Comparison of ENCODE assay signal across 22 mouse cellular contexts in the genomic region with DNA sequence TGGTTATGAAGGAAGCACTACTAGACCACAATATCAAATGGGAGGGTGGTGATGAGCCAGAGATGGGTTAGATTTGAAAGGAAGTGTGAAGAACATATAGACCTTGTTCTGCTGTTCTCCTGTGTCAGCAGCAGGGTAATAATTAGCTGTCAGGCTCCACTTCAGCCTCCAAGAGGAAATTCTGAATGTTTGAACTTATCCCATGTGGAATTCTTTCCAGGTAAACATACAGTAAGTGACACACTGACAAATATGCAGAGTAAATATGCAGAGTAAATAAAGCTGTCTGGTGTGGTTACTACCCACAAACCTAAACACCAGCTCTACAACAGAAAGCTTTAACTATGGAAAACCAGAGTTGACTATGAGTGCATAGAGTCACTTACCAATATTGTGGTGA.
DNase-seq lines count a peak whose midpoint lies in the region; ATAC-seq and TF ChIP-seq lines count a peak whose summit lies in the region.
"Had no signal": no experiment of that assay in that cellular context is flagged by ENCODE, and none has a peak within 500 bp of the region (broad histone marks: within the 10 kb centered on the region; RNA-seq: fewer than 3 reads in every experiment).

No protein-coding gene starts in this region.

- DNase-seq in layer of hippocampus, adult 2 months (ENCODE audit: low spot score in 2 of 2): no peak
- no peak for DNase-seq in layer of hippocampus, adult 8-10 months (ENCODE audit: low spot score in 2 of 2)
- DNase-seq in liver, postnatal 0 days: no peak
- no peak for DNase-seq in liver
- no peak for DNase-seq in stomach, postnatal 0 days (ENCODE audit: low spot score)
- DNase-seq in heart, postnatal 25 days (ENCODE audit: low spot score): no peak
- DNase-seq: adrenal gland, adult 2 months; adrenal gland, adult 8-10 months; adrenal gland, postnatal 10 days; adrenal gland, postnatal 14 days; adrenal gland, postnatal 25 days; adrenal gland, postnatal 36 days; B cell, adult 2 months; cerebellum, adult 11 months; cerebellum, adult 11-12 months had no signal

- no peak overlapping the region for H3K9ac ChIP-seq in liver, embryonic 15.5 days
- no peak overlapping the region for H3K9ac ChIP-seq in liver, postnatal 0 days (replicated peaks)
- H3K9ac ChIP-seq in liver, embryonic 16.5 days (ENCODE audit: low read depth, low read length): no peak overlapping the region
- H3K9ac ChIP-seq in stomach, postnatal 0 days (ENCODE audit: low read length): no peak overlapping the region

- no peaks in the 10 kb centered on the region for H3K36me3 ChIP-seq in liver, embryonic 15.5 days (replicated peaks)
- H3K36me3 ChIP-seq in liver, postnatal 0 days (replicated peaks; ENCODE audit: insufficient read depth, low read length): no peaks in the 10 kb centered on the region
- H3K36me3 ChIP-seq in liver, embryonic 16.5 days (ENCODE audit: control insufficient read depth, insufficient read depth): no peaks in the 10 kb centered on the region
- no peaks in the 10 kb centered on the region for H3K36me3 ChIP-seq in stomach, postnatal 0 days (ENCODE audit: control insufficient read depth, insufficient read depth, low read length)
- H3K36me3 ChIP-seq: G1E had no signal

- TF ChIP-seq CTCF in layer of hippocampus, adult 2 months (conservative IDR thresholded peaks at IDR 0.05): no peak
- no peak for TF ChIP-seq CTCF in liver, postnatal 0 days (IDR thresholded peaks at IDR 0.05; ENCODE audit: low read depth)
- TF ChIP-seq CTCF in stomach, postnatal 0 days (IDR thresholded peaks at IDR 0.05; ENCODE audit: low read depth): no peak

- H3K27me3 ChIP-seq in liver, embryonic 15.5 days: no peaks in the 10 kb centered on the region
- no peaks in the 10 kb centered on the region for H3K27me3 ChIP-seq in liver, postnatal 0 days (ENCODE audit: insufficient read depth, low read length)
- H3K27me3 ChIP-seq in liver, embryonic 16.5 days (ENCODE audit: control insufficient read depth, insufficient read depth, low read depth, low read length): no peaks in the 10 kb centered on the region
- no peaks in the 10 kb centered on the region for H3K27me3 ChIP-seq in stomach, postnatal 0 days (ENCODE audit: control insufficient read depth, insufficient read depth, low read length)
- H3K27me3 ChIP-seq: CH12.LX had no signal

- no peak overlapping the region for H3K4me2 ChIP-seq in liver, embryonic 15.5 days
- no peak overlapping the region for H3K4me2 ChIP-seq in liver, postnatal 0 days (ENCODE audit: low read depth, low read length)
- H3K4me2 ChIP-seq in liver, embryonic 16.5 days (ENCODE audit: low read depth, low read length): no peak overlapping the region
- no peak overlapping the region for H3K4me2 ChIP-seq in stomach, postnatal 0 days (replicated peaks; ENCODE audit: low read depth)

- 0 out of 2 replicates have a peak overlapping the region, but pooled peaks have one; percentile 6 for H3K27ac ChIP-seq in layer of hippocampus, adult 2 months
- H3K27ac ChIP-seq in liver, embryonic 15.5 days (replicated peaks): no peak overlapping the region
- H3K27ac ChIP-seq in liver, postnatal 0 days (ENCODE audit: low read depth): no peak overlapping the region
- no peak overlapping the region for H3K27ac ChIP-seq in liver, embryonic 16.5 days (ENCODE audit: low read length)
- H3K27ac ChIP-seq in stomach, postnatal 0 days (replicated peaks): no peak overlapping the region

- intact Hi-C loops in heart, postnatal 25 days (cut with DNase I): no loop called here

- no peaks in the 10 kb centered on the region for H3K4me1 ChIP-seq in liver, embryonic 15.5 days (replicated peaks)
- H3K4me1 ChIP-seq in liver, postnatal 0 days (ENCODE audit: insufficient read depth): 0 out of 2 replicates have a peak, but pooled peaks cover 2% of the 10 kb centered on the region
- H3K4me1 ChIP-seq in liver, embryonic 16.5 days (ENCODE audit: control insufficient read depth, low read depth, low read length): no peaks in the 10 kb centered on the region
- H3K4me1 ChIP-seq in stomach, postnatal 0 days (replicated peaks; ENCODE audit: control insufficient read depth, insufficient read depth): no peaks in the 10 kb centered on the region

- 0 out of 2 replicates have a peak, but pooled peaks have one; percentile 52 for ATAC-seq in liver, embryonic 15.5 days (ENCODE audit: insufficient read depth)
- no peak for ATAC-seq in liver, postnatal 0 days
- ATAC-seq in liver, embryonic 16.5 days (ENCODE audit: low read depth): peak; percentile 65
- ATAC-seq in stomach, postnatal 0 days (ENCODE audit: low FRiP score, low TSS enrichment): 0 out of 2 replicates have a peak, but pooled peaks have one; percentile 12
- ATAC-seq: activated CD4-positive, CD25-positive, alpha-beta regulatory T cell, adult 4 months; CD4-positive, CD25-positive, alpha-beta regulatory T cell, adult 4 months; Patski had no signal

- no peak overlapping the region for H3K4me3 ChIP-seq in layer of hippocampus, adult 2 months
- H3K4me3 ChIP-seq in liver, embryonic 15.5 days (replicated peaks): no peak overlapping the region
- H3K4me3 ChIP-seq in liver, postnatal 0 days (ENCODE audit: low read depth, low read length): no peak overlapping the region
- no peak overlapping the region for H3K4me3 ChIP-seq in liver, embryonic 16.5 days (ENCODE audit: low read depth, low read length)
- H3K4me3 ChIP-seq in stomach, postnatal 0 days (ENCODE audit: low read depth, low read length): no peak overlapping the region

- no peak for TF ChIP-seq EP300 in liver, postnatal 0 days (IDR thresholded peaks at IDR 0.05; ENCODE audit: low read depth)
- TF ChIP-seq EP300 in stomach, postnatal 0 days (optimal IDR thresholded peaks at IDR 0.05): no peak

- H3K9me3 ChIP-seq in liver, embryonic 15.5 days (replicated peaks): no peaks in the 10 kb centered on the region
- no peaks in the 10 kb centered on the region for H3K9me3 ChIP-seq in liver, postnatal 0 days (ENCODE audit: low read length)
- H3K9me3 ChIP-seq in liver, embryonic 16.5 days (replicated peaks; ENCODE audit: control insufficient read depth, low read length): no peaks in the 10 kb centered on the region
- no peaks in the 10 kb centered on the region for H3K9me3 ChIP-seq in stomach, postnatal 0 days (ENCODE audit: control insufficient read depth, low read length)
- H3K9me3 ChIP-seq: G1E had no signal
